Mouse (Mus musculus) embryonic facial prominence, embryonic 12.5 days (tissue): ENCODE data around the gene Ehd1. TPM values are rescaled to one million over a fixed set of nuclear protein-coding genes. Genes with fewer than 3 reads are reported as not detected.

Source experiments
- ATAC-seq: fragments of 200-750 bp; cut with Nextera tagmentation; 2 replicates; pipeline ENCODE4 v1.8.0; 2017; ENCODE audit not compliant: insufficient number of reproducible peaks, insufficient read depth, low FRiP score, low TSS enrichment
- H3K27ac ChIP-seq: fragments of 300-500 bp; sonication (generic); 2 replicates; pipeline ENCODE4 v1.5.1; 2016; ENCODE audit warnings: mild to moderate bottlenecking
- H3K27me3 ChIP-seq: fragments of 300-500 bp; sonication (generic); 2 replicates; pipeline ENCODE4 v1.6.1; 2016; ENCODE audit warnings: mild to moderate bottlenecking, moderate library complexity
- H3K36me3 ChIP-seq: fragments of 300-500 bp; sonication (generic); 2 replicates; pipeline ENCODE4 v1.6.1; 2016; ENCODE audit warnings: mild to moderate bottlenecking
- H3K4me1 ChIP-seq: fragments of 300-500 bp; sonication (generic); 2 replicates; pipeline ENCODE4 v1.6.1; 2016
- H3K4me2 ChIP-seq: fragments of 300-500 bp; sonication (generic); replicated peaks from 2 replicates; pipeline ENCODE4 v1.6.1; 2016; ENCODE audit warnings: mild to moderate bottlenecking, moderate library complexity
- H3K4me3 ChIP-seq: fragments of 300-500 bp; sonication (generic); 2 replicates; pipeline ENCODE4 v1.5.1; 2016; ENCODE audit warnings: mild to moderate bottlenecking
- H3K9ac ChIP-seq: fragments of 300-500 bp; sonication (generic); 2 replicates; pipeline ENCODE4 v1.6.1; 2016; ENCODE audit warnings: mild to moderate bottlenecking, moderate library complexity
- H3K9me3 ChIP-seq: fragments of 300-500 bp; sonication (generic); 2 replicates; pipeline ENCODE4 v1.6.1; 2016; ENCODE audit warnings: mild to moderate bottlenecking, moderate library complexity
- WGBS: fragments of 180-500 bp; shearing (Covaris S2); methylation state at CpG from one replicate; pipeline ENCODE4 v1.1.7; 2016; 5-methylcytosine and 5-hydroxymethylcytosine counted together
- polyA plus RNA-seq: library from polyadenylated mRNA; unstranded; fragments of >200 nt; fragmentation: Nextera tagmentation; extraction: Ambion mirVana; gene quantifications from 2 replicates; pipeline ENCODE4 v1.2.1, GENCODE M21; 2016

Ehd1 gene
- polyA plus RNA-seq, 1 experiment from 2014 or later = 77.6 TPM

DNA sequence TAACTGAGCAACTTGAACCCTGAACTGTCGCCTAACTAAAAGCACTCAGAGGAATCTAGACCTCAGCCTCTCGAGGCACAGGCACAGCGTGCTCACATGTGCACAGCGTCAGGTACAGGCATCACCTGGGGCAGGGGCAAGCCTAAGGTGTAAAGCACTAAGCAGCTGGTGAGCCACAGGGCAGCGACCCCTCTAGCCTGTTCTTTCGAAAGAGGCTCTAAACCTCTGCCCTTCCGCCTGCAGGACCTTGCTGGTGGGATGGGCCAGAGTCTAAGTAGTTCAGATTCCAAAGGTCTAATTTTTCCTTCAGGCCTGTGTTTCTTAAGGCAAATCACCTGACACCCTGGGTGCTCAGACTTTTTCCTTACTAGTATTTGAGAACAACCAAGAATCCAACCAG lies 4.5 kb upstream of the Ehd1 start:
- H3K27me3 ChIP-seq = peaks cover 4% of the 10 kb centered on the region; the same call in 1 of the 2 replicates
- no peaks in the 10 kb centered on the region for H3K9me3 ChIP-seq
- no peaks in the 10 kb centered on the region for H3K36me3 ChIP-seq
- no peak overlapping the region for H3K9ac ChIP-seq
- no peak for ATAC-seq
- peaks cover 3% of the 10 kb centered on the region; the same call in 1 of the 2 replicates for H3K4me1 ChIP-seq
- no peak overlapping the region for H3K4me2 ChIP-seq
- H3K4me3 ChIP-seq = no peak overlapping the region
- no peak overlapping the region for H3K27ac ChIP-seq
- whole genome bisulfite sequencing = 60% methylated on average over 7 of the region's 7 CpGs

DNA sequence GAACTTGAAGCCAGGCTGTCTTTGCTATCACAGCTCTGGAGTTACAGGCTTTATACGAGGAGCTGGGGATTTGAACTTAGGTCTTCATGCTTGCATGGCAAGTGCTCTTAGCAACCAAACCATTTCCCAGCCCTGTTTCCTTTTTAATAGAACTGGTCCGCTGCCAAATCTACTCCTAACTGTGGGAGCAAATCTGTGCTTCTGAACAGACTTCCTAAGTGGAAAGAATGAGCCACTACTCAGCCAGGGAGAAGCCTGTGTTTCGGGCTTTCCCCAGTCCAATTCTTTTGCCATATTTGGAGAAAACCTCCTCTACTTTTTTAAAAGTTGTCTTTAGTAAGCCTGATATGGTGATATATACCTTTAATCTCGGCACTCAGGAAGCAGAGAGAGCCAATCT lies 3.8 kb upstream of the Ehd1 start:
- Histone ChIP-seq H3K4me2 (no peak overlapping the region), H3K9ac (no peak overlapping the region), H3K27me3 (peaks cover 4% of the 10 kb centered on the region; the same call in 1 of the 2 replicates), H3K4me1 (peaks cover 4% of the 10 kb centered on the region), H3K27ac (no peak overlapping the region), H3K9me3 (no peaks in the 10 kb centered on the region), H3K36me3 (no peaks in the 10 kb centered on the region), H3K4me3 (no peak overlapping the region)
- ATAC-seq = no peak
- 82% methylated on average over 4 of the region's 4 CpGs for WGBS

DNA sequence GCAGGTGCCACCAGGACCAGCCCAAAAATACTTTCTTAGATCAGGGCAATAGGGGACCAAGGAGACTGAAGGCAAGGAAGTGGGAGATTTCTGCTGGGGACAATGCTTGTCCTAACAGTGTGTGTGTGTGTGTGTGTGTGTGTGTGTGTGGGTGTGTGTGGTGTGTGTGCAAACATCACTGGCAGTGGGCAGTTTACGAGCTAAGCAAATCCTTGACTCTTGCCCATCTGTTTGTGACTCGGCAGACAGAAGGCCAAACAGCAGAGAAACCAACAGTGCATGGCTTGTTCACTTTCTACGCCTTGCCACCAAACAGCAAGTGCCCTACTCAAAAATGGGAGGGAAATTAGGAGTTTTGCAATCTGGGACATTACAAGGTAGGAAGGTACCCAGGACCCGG lies 2.9 kb upstream of the Ehd1 start:
- no peak for ATAC-seq
- Histone ChIP-seq H3K4me3 (no peak overlapping the region), H3K27ac (no peak overlapping the region), H3K4me1 (peaks cover 13% of the 10 kb centered on the region), H3K27me3 (peaks cover 4% of the 10 kb centered on the region; the same call in 1 of the 2 replicates), H3K9me3 (no peaks in the 10 kb centered on the region), H3K4me2 (no peak overlapping the region), H3K9ac (no peak overlapping the region), H3K36me3 (no peaks in the 10 kb centered on the region)
- 83% methylated on average over 4 of the region's 4 CpGs for WGBS

DNA sequence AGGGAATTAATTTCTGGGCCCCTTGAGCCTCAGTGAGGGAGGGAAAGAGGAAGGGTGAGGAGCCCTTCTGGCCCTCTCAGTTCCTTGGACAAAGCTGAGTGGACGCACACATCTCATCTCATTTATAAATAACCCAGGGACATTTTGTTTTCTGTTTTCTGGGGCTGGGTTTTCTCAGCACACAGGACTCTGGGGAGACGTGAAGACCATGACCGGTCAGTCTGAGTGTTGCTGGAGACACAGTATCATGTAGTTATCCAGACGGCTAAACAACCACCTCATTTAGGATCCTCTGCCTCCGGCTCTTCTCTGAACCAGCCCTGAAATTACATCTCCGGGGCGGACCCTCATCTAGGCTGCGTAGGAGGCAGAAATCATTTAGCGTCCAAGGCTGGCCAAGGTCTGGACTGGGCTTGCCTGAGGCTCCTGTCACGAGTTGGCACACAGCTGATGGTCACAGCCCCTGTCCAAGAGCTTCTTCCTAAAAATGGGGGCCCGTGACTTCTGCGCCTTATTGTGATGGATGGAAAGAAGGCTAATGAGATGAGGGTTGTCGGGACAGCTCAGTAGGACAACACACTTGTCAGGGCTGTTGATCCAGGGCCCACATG lies 2.4 kb upstream of the Ehd1 start:
- no peak overlapping the region for H3K27ac ChIP-seq
- H3K4me1 ChIP-seq = peaks cover 18% of the 10 kb centered on the region
- 85% methylated on average over 13 of the region's 13 CpGs for WGBS
- H3K4me3 ChIP-seq = no peak overlapping the region
- ATAC-seq = no peak
- no peaks in the 10 kb centered on the region for H3K36me3 ChIP-seq
- H3K27me3 ChIP-seq = peaks cover 4% of the 10 kb centered on the region; the same call in 1 of the 2 replicates
- H3K9ac ChIP-seq = no peak overlapping the region
- H3K9me3 ChIP-seq = no peaks in the 10 kb centered on the region
- H3K4me2 ChIP-seq = no peak overlapping the region

DNA sequence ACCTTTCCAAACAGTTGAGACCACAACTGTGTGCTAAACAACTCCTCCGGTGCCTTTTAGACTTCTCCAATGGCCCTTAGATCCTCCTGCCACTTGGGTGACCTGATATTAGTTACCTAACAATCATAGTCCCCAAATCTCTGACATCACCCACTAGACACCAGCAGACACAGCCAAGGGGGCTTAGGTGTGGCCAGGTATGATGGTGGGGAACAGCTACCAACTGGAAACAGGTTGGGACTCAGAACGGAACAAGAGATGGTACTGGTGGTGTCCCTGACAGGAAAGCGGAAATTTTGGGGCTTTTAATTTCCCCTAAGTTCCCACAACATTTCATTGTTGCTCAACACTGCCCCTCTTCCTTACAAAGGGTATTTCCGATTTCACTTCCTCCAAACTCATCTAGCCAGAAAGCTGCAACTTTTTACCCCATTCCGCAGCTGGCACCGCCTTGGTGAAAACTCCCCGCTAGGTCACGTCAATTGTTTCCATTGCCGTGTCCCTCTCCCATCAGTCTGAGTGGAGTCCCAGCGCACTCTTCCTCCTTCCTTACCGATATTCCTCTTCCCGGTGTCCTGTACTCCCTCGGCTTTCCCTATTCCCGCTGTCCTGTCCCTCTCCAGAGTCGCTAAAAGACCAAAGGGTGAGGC lies 660 bp upstream of the Ehd1 start:
- Histone ChIP-seq H3K36me3 (peaks cover 7% of the 10 kb centered on the region), H3K4me2 (peak overlapping the region; percentile 93), H3K27me3 (peaks cover 3% of the 10 kb centered on the region; the same call in 1 of the 2 replicates), H3K4me1 (peaks cover 26% of the 10 kb centered on the region), H3K4me3 (peak overlapping the region; percentile 86), H3K27ac (peak overlapping the region; percentile 72), H3K9ac (peak overlapping the region; percentile 55), H3K9me3 (no peaks in the 10 kb centered on the region)
- peak; percentile 19 for ATAC-seq
- 7% methylated on average over 15 of the region's 15 CpGs for WGBS

DNA sequence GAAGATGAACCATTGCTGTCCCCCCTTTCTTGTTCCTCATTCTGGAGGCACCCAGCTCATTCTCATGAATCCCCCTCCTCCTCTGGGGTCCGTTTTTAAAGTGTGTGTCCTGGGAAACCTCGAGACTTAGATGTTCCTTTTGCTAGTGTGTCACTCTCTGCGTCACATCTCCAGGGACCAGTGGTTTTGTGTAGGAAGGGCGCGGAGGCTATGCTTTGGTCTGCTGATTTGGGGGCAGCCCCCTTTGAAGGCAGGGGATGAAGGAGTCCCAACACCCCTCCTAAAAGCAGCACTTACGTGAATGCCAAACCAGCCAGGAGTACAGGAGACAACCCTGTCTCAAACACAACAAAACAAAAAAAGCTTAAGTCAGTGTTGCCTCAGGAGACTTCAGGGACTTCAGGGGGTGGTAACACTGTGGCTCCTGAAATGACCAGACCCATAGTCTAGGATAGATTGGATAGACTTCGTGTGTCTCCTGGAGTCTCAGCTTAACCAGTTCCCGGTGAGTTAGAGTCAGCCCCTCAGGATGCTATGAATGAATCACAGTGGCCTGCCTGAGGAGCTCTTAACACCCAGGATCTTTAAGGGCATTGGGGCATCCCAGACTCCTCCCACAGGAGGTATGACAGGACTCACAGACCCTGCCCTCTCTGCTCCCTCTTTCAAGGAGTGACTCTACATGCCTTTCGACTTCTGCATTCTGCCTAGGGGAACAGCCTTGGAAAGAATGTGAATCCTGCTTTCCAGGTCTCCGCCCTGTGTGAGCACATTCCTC lies 1.3 kb downstream of the Ehd1 start:
- Histone ChIP-seq H3K36me3 (peaks cover 27% of the 10 kb centered on the region), H3K9ac (peak overlapping the region; percentile 86), H3K27me3 (no peaks in the 10 kb centered on the region), H3K4me1 (peaks cover 26% of the 10 kb centered on the region), H3K9me3 (no peaks in the 10 kb centered on the region), H3K4me2 (peak overlapping the region; percentile 93), H3K4me3 (peak overlapping the region; percentile 86), H3K27ac (peak overlapping the region; percentile 75)
- WGBS = 2% methylated on average over 10 of the region's 10 CpGs
- no peak for ATAC-seq

DNA sequence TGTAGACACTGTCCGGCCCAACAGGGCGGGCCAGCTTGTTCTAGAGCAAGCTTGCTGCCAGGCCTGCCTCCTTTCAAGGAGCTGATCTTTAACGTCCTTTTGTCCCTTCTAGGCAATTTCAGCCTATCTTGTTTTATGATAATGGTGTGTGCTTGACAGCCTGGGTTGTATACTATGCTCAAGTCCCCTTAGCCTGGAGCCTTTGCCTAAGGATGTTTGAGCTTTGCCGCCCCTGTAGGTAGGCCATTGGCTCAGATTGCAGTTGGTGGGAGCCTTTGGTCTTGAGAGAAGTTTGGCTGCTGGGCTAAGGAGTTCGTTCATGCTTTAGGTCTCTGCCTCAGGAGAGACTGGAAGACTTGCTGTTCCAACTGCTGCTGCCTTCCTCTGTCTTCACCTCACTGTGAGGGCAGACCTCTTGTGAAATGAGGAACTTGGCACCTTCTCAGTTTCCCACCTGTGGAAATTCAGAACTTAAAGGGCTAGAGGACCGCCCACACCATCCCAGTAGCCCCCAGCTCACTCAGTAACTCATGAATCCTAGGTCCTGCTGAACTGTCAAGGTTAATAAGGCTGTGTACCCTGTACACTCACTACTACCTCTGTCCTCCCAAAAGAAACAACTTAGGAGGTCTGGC lies 2.0 kb downstream of the Ehd1 start:
- H3K4me3 ChIP-seq = peak overlapping the region; percentile 86
- no peaks in the 10 kb centered on the region for H3K9me3 ChIP-seq
- H3K4me1 ChIP-seq = peaks cover 26% of the 10 kb centered on the region
- no peak for ATAC-seq
- H3K36me3 ChIP-seq = peaks cover 34% of the 10 kb centered on the region
- no peaks in the 10 kb centered on the region for H3K27me3 ChIP-seq
- peak overlapping the region; percentile 86 for H3K9ac ChIP-seq
- H3K4me2 ChIP-seq = peak overlapping the region; percentile 93
- WGBS = 37% methylated on average over 6 of the region's 6 CpGs
- peak overlapping the region; percentile 20; the same call in 1 of the 2 replicates for H3K27ac ChIP-seq

DNA sequence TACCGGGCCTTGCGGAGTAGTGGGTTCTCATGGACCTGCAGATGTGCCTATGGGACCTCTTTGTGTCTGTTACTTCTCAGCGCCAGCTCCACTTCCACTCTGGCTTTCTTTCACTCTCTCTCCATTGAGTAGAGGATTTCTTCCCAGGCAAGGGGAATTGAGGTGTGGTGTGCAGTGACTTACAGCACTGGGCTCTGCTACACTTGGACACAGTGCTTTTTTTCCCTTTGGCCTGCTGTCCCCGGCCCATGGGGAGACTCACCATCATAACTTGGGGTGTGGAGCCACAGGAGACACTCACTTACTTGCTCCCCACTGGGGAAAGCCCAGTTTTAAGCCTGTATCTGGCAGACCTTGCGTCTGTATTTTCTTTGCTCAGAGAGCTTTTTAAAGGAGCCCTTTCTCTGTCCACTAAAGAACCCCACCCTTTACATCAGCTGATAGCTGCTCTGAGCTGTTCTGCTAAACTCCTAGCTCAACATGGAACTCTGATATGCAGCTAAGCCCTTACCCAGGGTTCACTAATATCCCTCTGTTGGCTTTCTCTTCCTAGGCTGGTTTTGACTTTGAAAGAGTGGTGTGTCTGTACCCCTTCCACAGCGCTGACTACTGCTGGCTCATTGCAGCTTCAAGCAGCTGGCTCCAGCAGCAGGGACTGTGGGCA lies 3.1 kb downstream of the Ehd1 start:
- Histone ChIP-seq H3K27ac (no peak overlapping the region), H3K4me3 (peak overlapping the region; percentile 86; the same call in 1 of the 2 replicates), H3K36me3 (peaks cover 44% of the 10 kb centered on the region), H3K9ac (peak overlapping the region; percentile 86; the same call in 1 of the 2 replicates), H3K4me2 (peak overlapping the region; percentile 93), H3K9me3 (no peaks in the 10 kb centered on the region), H3K27me3 (no peaks in the 10 kb centered on the region), H3K4me1 (peaks cover 26% of the 10 kb centered on the region)
- ATAC-seq = no peak
- WGBS = 92% methylated on average over 6 of the region's 6 CpGs

DNA sequence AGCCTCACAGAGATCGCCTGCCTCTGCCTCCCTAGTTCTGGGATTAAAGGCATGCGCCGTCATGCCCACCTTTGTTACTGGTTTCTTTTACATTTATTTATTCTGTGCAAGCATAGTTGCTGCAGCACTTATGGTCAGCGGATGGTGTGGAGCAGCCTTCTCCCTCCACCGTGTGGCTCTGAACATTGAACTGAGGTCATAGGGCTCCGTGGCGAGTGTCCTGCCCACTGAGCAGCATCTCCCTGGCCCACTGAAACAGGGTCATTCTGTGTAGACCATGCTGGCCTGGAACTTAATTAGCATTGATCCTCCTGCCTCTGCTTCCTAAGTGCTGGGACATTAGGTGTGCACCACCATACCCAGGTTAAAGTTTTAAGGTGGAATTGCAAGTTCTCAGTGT lies 4.0 kb downstream of the Ehd1 start:
- H3K27ac ChIP-seq = no peak overlapping the region
- peaks cover 53% of the 10 kb centered on the region for H3K36me3 ChIP-seq
- 90% methylated on average over 7 of the region's 7 CpGs for WGBS
- no peak overlapping the region for H3K4me2 ChIP-seq
- no peaks in the 10 kb centered on the region for H3K9me3 ChIP-seq
- ATAC-seq = no peak
- no peak overlapping the region for H3K9ac ChIP-seq
- H3K4me3 ChIP-seq = no peak overlapping the region
- H3K4me1 ChIP-seq = peaks cover 26% of the 10 kb centered on the region
- H3K27me3 ChIP-seq = no peaks in the 10 kb centered on the region

DNA sequence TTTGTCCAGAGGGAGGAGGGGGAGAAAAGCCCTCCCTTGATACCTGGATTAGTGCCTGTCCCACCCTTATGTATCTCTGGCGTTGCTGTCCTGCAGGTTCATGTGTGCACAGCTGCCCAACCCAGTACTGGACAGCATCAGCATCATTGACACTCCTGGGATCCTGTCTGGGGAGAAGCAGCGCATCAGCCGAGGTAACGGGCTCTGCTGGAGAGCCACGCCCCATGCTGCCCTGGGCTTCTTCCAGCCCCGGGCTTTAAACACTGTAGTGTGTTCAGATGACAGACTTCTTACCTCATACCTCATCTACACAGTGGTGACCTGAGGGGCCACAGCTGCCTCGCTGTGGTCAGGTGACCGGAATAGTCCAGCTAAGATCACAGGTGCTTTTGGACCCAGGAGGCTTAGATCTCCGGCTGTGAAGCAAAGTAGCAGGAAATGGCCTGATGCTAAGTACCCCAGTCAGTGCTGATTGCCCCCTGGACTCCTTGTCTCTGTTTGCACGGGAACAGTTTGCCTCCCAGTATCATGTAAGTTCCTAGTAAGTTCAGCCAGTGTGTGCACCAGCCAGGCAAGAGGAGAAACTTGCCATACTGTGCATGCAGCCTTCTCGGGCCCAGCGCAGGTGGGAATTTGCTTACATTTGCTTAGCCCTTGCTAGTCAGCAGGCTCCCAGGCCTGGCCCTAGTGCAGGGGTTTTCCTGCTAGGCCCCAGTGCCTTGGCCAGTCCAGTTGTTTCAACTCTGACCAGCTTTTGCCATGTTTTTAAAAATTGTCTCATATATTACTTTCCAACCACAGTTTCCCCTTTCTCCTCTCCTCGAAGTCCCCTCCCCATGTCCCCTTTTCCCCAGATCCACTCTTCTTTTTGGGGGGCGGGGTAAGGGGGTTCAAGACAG lies 4.8 kb downstream of the Ehd1 start:
- Histone ChIP-seq H3K27ac (no peak overlapping the region), H3K4me1 (peaks cover 23% of the 10 kb centered on the region), H3K27me3 (no peaks in the 10 kb centered on the region), H3K9me3 (no peaks in the 10 kb centered on the region), H3K9ac (no peak overlapping the region), H3K4me3 (no peak overlapping the region), H3K4me2 (no peak overlapping the region), H3K36me3 (peaks cover 60% of the 10 kb centered on the region)
- ATAC-seq = no peak
- WGBS = 83% methylated on average over 14 of the region's 14 CpGs
